Mouse (Mus musculus) embryonic facial prominence, embryonic 12.5 days (tissue): ENCODE measurements around the gene Olfr523. TPM values are rescaled to one million over a fixed set of nuclear protein-coding genes. Genes with fewer than 3 reads are reported as not detected.

Source experiments
- ATAC-seq: fragments of 200-750 bp; cut with Nextera tagmentation; 2 replicates; pipeline ENCODE4 v1.8.0; 2017; ENCODE audit not compliant: insufficient number of reproducible peaks, insufficient read depth, low FRiP score, low TSS enrichment
- H3K27ac ChIP-seq: fragments of 300-500 bp; sonication (generic); 2 replicates; pipeline ENCODE4 v1.5.1; 2016; ENCODE audit warnings: mild to moderate bottlenecking
- H3K27me3 ChIP-seq: fragments of 300-500 bp; sonication (generic); 2 replicates; pipeline ENCODE4 v1.6.1; 2016; ENCODE audit warnings: mild to moderate bottlenecking, moderate library complexity
- H3K36me3 ChIP-seq: fragments of 300-500 bp; sonication (generic); 2 replicates; pipeline ENCODE4 v1.6.1; 2016; ENCODE audit warnings: mild to moderate bottlenecking
- H3K4me1 ChIP-seq: fragments of 300-500 bp; sonication (generic); 2 replicates; pipeline ENCODE4 v1.6.1; 2016
- H3K4me2 ChIP-seq: fragments of 300-500 bp; sonication (generic); replicated peaks from 2 replicates; pipeline ENCODE4 v1.6.1; 2016; ENCODE audit warnings: mild to moderate bottlenecking, moderate library complexity
- H3K4me3 ChIP-seq: fragments of 300-500 bp; sonication (generic); 2 replicates; pipeline ENCODE4 v1.5.1; 2016; ENCODE audit warnings: mild to moderate bottlenecking
- H3K9ac ChIP-seq: fragments of 300-500 bp; sonication (generic); 2 replicates; pipeline ENCODE4 v1.6.1; 2016; ENCODE audit warnings: mild to moderate bottlenecking, moderate library complexity
- H3K9me3 ChIP-seq: fragments of 300-500 bp; sonication (generic); 2 replicates; pipeline ENCODE4 v1.6.1; 2016; ENCODE audit warnings: mild to moderate bottlenecking, moderate library complexity
- WGBS: fragments of 180-500 bp; shearing (Covaris S2); methylation state at CpG from one replicate; pipeline ENCODE4 v1.1.7; 2016; 5-methylcytosine and 5-hydroxymethylcytosine counted together
- polyA plus RNA-seq: library from polyadenylated mRNA; unstranded; fragments of >200 nt; fragmentation: Nextera tagmentation; extraction: Ambion mirVana; gene quantifications from 2 replicates; pipeline ENCODE4 v1.2.1, GENCODE M21; 2016

Olfr523 gene
- polyA plus RNA-seq, 1 experiment from 2014 or later = not detected

DNA sequence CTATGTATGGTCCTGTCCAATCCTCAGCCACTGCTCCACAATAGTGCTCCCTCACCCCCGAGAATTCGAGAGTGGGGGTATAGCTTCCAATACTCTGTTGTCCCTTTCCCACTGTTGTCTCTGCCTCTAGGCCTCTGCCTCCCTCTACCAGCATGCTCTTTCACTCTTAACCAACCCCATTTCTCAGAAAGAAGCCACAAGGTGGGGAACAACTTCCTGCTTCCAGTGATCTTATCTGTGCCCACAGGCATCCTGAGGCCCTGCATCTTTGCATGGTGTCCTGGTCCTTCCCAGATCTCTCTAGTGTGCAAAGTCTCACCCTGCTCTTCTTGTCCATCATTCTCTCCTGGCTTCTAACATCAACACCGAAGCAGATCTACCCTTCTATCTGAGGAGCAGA, 33.9 kb downstream of the Olfr523 start:
- Histone ChIP-seq H3K4me3 (no peak overlapping the region), H3K4me2 (no peak overlapping the region), H3K27me3 (no peaks in the 10 kb centered on the region), H3K36me3 (no peaks in the 10 kb centered on the region), H3K27ac (no peak overlapping the region), H3K9ac (no peak overlapping the region), H3K9me3 (no peaks in the 10 kb centered on the region), H3K4me1 (no peaks in the 10 kb centered on the region)
- 77% methylated on average over 3 of the region's 3 CpGs for WGBS
- no peak for ATAC-seq

DNA sequence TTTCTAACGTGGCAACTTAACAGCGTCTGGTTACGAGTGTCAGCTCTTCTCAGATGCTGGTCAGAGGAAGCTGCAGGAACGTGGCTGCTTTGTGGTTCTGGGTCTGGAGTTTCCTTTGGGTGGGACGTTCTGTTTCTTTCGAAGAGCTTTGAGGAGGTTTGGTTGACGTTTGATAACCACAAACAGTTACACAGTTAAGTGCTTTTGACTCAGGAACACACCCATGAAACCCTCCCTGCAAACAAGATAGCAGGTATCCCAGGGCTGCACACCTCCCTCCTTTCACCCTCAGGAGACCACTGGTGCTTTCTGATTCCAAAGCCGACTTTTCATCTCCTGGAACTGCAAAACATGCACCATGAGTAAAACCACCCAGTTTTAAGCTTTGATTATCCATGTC, 35.1 kb downstream of the Olfr523 start:
- Histone ChIP-seq H3K4me2 (no peak overlapping the region), H3K4me3 (no peak overlapping the region), H3K9me3 (no peaks in the 10 kb centered on the region), H3K27me3 (no peaks in the 10 kb centered on the region), H3K36me3 (no peaks in the 10 kb centered on the region), H3K9ac (no peak overlapping the region), H3K27ac (no peak overlapping the region), H3K4me1 (no peaks in the 10 kb centered on the region)
- 79% methylated on average over 8 of the region's 8 CpGs for WGBS
- no peak for ATAC-seq

DNA sequence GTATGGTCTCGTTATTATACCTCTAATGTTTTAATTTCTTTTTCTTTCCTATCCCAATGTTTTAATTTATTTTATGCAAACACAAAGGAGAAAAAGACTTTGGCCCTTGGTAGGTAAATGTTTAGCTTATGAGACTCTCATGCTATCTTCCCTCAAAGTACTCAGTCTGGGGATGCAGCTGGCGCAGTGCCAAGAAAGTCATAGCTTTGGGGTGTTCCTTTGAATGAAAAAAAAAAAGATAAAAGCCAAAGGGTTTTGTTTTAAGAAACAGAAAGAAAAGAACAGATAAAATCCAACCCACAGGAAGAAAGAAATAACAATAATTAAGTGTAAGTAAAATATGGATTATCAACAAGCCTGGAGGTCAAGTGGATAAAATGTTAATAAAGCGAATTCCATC, 35.7 kb downstream of the Olfr523 start:
- Histone ChIP-seq H3K4me2 (no peak overlapping the region), H3K9me3 (no peaks in the 10 kb centered on the region), H3K4me1 (no peaks in the 10 kb centered on the region), H3K27ac (no peak overlapping the region), H3K36me3 (no peaks in the 10 kb centered on the region), H3K9ac (no peak overlapping the region), H3K4me3 (no peak overlapping the region), H3K27me3 (no peaks in the 10 kb centered on the region)
- WGBS = 82% methylated on average over 3 of the region's 3 CpGs
- no peak for ATAC-seq

- ATAC-seq = no peak
Measured at GRCm38 (mm10) chr7:140213841-140214240, 40.8 kb downstream of the Olfr523 start.

DNA sequence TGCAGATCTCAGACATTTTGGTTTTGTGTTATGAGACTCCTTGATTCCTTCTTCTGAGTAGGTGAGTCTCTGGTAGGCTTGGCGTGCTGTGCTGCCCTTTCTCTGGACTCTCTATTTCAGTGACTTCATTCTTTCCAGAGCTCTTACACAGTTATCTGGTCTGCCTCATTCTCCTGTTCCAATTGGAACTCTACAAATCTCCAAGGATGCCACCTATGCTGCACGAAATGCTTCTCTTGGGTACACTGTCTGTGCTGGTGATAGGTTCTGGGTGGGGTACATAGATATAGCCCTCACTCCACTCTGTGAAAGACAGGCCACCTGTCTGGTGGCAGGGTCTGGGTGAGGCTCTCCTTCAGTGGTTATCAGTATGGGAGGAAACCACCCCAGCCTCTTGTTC, 45.0 kb downstream of the Olfr523 start, which contains the start of gene Cd163l1:
Cd163l1 (plus strand) TSS at position 301 of the 400 bp plus-strand sequence.
- H3K4me3 ChIP-seq = no peak within 1 kb of the TSS
- H3K36me3 ChIP-seq = no peaks in the 10 kb centered on the region
- no peaks in the 10 kb centered on the region for H3K4me1 ChIP-seq
- 86% methylated on average over 2 of the region's 2 CpGs for WGBS
- no peak within 1 kb of the TSS for H3K9ac ChIP-seq
- H3K4me2 ChIP-seq = no peak within 1 kb of the TSS
- H3K9me3 ChIP-seq = no peaks in the 10 kb centered on the region
- H3K27me3 ChIP-seq = no peaks in the 10 kb centered on the region
- no peak for ATAC-seq
- no peak within 1 kb of the TSS for H3K27ac ChIP-seq

More at GRCm38 (mm10) chr7:140213841-140214240, 40.8 kb downstream of the Olfr523 start:
- no peaks in the 10 kb centered on the region for H3K9me3 ChIP-seq
- H3K9ac ChIP-seq = no peak overlapping the region
- no peaks in the 10 kb centered on the region for H3K36me3 ChIP-seq
- H3K4me2 ChIP-seq = no peak overlapping the region
- WGBS = 76% methylated on average over 5 of the region's 5 CpGs
- no peak overlapping the region for H3K4me3 ChIP-seq
- H3K27me3 ChIP-seq = no peaks in the 10 kb centered on the region
- no peaks in the 10 kb centered on the region for H3K4me1 ChIP-seq
- H3K27ac ChIP-seq = no peak overlapping the region

DNA sequence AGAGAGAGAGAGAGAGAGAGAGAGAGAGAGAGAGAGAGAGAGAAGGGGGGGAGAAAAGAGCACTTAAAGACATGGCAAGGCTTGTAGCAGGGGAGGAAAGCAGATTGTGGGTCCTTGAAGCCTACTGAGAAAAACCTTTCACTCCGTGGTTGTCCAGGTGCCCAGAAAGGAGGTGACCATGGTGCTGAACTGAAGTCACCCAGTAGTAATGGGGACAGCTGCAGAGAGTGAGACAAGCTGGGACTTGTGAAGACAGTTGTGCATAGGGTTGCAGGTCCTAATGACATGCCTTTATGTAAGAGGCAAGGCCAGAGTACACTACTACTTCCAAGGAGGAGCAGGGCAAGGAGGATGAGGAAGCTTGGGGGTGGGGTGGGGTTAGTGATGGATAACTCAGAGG, 46.3 kb downstream of the Olfr523 start:
- ATAC-seq = no peak
- no peaks in the 10 kb centered on the region for H3K36me3 ChIP-seq
- 4% methylated on average over 1 of the region's 1 CpGs for WGBS
- no peak overlapping the region for H3K4me3 ChIP-seq
- H3K27me3 ChIP-seq = no peaks in the 10 kb centered on the region
- H3K4me2 ChIP-seq = no peak overlapping the region
- H3K9ac ChIP-seq = no peak overlapping the region
- no peaks in the 10 kb centered on the region for H3K9me3 ChIP-seq
- H3K27ac ChIP-seq = no peak overlapping the region
- H3K4me1 ChIP-seq = no peaks in the 10 kb centered on the region

DNA sequence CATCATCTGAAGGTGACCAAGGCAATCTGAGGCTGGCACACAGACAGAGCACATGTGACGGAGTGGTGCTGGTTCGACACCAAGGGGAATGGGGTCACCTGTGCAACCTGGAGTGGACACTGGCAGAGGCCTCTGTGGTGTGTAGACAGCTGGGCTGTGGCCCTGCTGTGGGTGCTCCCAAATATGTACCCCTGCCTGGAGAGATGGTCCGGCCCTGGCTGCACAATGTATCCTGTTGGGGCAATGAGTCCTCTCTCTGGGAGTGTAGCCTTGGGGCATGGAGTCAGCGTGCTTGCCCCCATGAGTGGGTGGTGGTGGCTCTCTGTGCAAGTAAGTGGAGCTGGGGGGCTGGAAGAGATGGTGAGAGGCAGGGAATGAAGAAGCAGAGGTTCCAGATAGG, 47.4 kb downstream of the Olfr523 start:
- no peaks in the 10 kb centered on the region for H3K9me3 ChIP-seq
- no peaks in the 10 kb centered on the region for H3K4me1 ChIP-seq
- H3K9ac ChIP-seq = no peak overlapping the region
- no peak for ATAC-seq
- H3K4me3 ChIP-seq = no peak overlapping the region
- no peak overlapping the region for H3K27ac ChIP-seq
- no peaks in the 10 kb centered on the region for H3K36me3 ChIP-seq
- no peak overlapping the region for H3K4me2 ChIP-seq
- no peaks in the 10 kb centered on the region for H3K27me3 ChIP-seq
- WGBS = 78% methylated on average over 4 of the region's 4 CpGs

- WGBS = 86% methylated on average over 13 of the region's 13 CpGs
- Histone ChIP-seq H3K27ac (no peak overlapping the region), H3K27me3 (no peaks in the 10 kb centered on the region), H3K36me3 (no peaks in the 10 kb centered on the region), H3K9ac (no peak overlapping the region), H3K9me3 (no peaks in the 10 kb centered on the region), H3K4me3 (no peak overlapping the region), H3K4me2 (no peak overlapping the region), H3K4me1 (no peaks in the 10 kb centered on the region)
- ATAC-seq = no peak
Measured at GRCm38 (mm10) chr7:140224209-140224608, 51.2 kb downstream of the Olfr523 start.

Other genes with a start within 250 kb of the Olfr523 start
- 0.22 TPM in 1 of 2 replicates, not detected in the other for gene Utf1, start 229.4 kb upstream of the Olfr523 start, polyA plus RNA-seq
- gene 6430531B16Rik, start 194.5 kb upstream of the Olfr523 start, polyA plus RNA-seq = 0.14 and 0.92 TPM in 2 replicates
- gene Adam8, start 180.7 kb upstream of the Olfr523 start, polyA plus RNA-seq = 2.3 and 2.8 TPM in 2 replicates
- 37.9 and 39.6 TPM in 2 replicates for gene Zfp511, start 136.8 kb upstream of the Olfr523 start, polyA plus RNA-seq
- 73.8 and 82.9 TPM in 2 replicates for gene Tubgcp2, start 136.5 kb upstream of the Olfr523 start, polyA plus RNA-seq
- gene Msx3, start 124.1 kb upstream of the Olfr523 start, polyA plus RNA-seq = 0.47 and 0.59 TPM in 2 replicates
- gene Caly, start 90.7 kb upstream of the Olfr523 start, polyA plus RNA-seq = 2.6 and 2.7 TPM in 2 replicates
- gene Prap1, start 79.8 kb upstream of the Olfr523 start, polyA plus RNA-seq = not detected in 2 replicates
- gene Fuom, start 70.8 kb upstream of the Olfr523 start, polyA plus RNA-seq = 22.0 and 27.1 TPM in 2 replicates
- 19.1 and 20.8 TPM in 2 replicates for gene Paox, start 57.4 kb upstream of the Olfr523 start, polyA plus RNA-seq
- gene Echs1, start 56.7 kb upstream of the Olfr523 start, polyA plus RNA-seq = 172 and 173 TPM in 2 replicates
- 26.1 and 30.5 TPM in 2 replicates for gene Mtg1, start 35.7 kb upstream of the Olfr523 start, polyA plus RNA-seq
- 1.2 TPM in 2 replicates for gene Sprn, start 18.3 kb upstream of the Olfr523 start, polyA plus RNA-seq
- gene Olfr522, start 8.5 kb upstream of the Olfr523 start, polyA plus RNA-seq = not detected in 2 replicates
- gene Olfr524, start 32.7 kb downstream of the Olfr523 start, polyA plus RNA-seq = not detected in 2 replicates
- not detected in 2 replicates for gene Cd163l1, start 45.0 kb downstream of the Olfr523 start, polyA plus RNA-seq
- not detected in 2 replicates for gene 5830411N06Rik, start 74.1 kb downstream of the Olfr523 start, polyA plus RNA-seq
- gene Olfr525, start 147.6 kb downstream of the Olfr523 start, polyA plus RNA-seq = not detected in 2 replicates
- not detected in 2 replicates for gene Olfr527, start 160.8 kb downstream of the Olfr523 start, polyA plus RNA-seq
- not detected in 2 replicates for gene Olfr60, start 188.5 kb downstream of the Olfr523 start, polyA plus RNA-seq
- 0.15 TPM in 1 of 2 replicates, not detected in the other for gene Olfr530, start 203.1 kb downstream of the Olfr523 start, polyA plus RNA-seq
- not detected in 2 replicates for gene Olfr531, start 229.7 kb downstream of the Olfr523 start, polyA plus RNA-seq
- gene Olfr532, start 248.4 kb downstream of the Olfr523 start, polyA plus RNA-seq = not detected in 2 replicates